Mouse (Mus musculus) B cell, adult 62 days (primary cell): ENCODE results near the gene Lhx8. TPM values are rescaled to one million over a fixed set of nuclear protein-coding genes. Genes with fewer than 3 reads are reported as not detected.

ENCODE experiments used
- total RNA-seq: library from RNA; stranded (reverse); gene quantifications from 4 replicates; pipeline ENCODE4 v1.2.4, GENCODE M21; 2023

Lhx8 gene
- total RNA-seq = not detected in 4 replicates

DNA sequence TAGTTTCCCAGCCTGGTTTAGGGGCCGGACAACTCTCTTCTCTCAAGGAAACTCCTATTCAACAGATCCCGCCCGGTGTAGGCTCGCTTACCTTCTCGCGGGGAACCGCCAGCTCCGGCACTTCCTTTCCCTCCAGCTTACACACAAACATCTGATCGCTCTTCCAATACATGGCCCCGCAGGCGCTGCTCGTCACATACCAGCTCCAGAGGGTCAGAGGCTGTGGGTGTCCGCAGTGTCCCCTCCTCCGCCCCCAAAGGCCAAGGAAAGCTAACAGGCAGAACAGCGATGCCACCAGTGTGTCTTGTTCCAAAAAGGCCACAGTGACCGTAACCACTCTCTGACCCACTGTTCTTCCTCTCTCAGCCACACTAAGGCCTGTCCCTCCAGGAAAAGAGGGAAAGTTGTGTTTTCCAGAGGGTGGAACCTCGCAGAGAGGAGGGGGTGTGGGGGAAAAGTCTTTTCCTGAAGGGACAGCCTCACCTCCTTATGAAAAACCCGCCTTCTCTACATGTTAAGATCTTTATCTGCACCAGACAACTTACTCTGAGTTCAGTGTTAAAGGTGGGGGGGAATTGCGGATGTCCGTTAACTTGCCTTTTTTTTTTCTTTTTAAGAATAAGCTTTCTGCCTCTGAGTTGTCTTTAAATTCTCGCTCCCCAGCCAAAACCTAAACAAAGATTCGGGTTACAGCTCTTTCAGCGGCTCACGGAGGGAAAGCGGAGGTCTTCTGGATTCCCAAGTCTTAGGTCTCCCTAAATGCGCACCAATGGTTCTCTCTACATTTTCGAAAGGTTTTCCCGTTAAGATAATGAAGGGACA lies at the start of gene Lhx8:
Gene Lhx8 (minus strand): TSS at position 479 of the 822 bp plus-strand sequence.

